Mouse (Mus musculus) hindbrain, embryonic 13.5 days (tissue): ENCODE data around the gene Upk2. TPM values are rescaled to one million over a fixed set of nuclear protein-coding genes. Genes with fewer than 3 reads are reported as not detected.
"Not testable (repeated sequence)": the region's sequence is repeated elsewhere in the genome, so short reads cannot be mapped to it uniquely, and the experiment has no call there.

Experiments
- ATAC-seq: fragments of 200-750 bp; cut with Nextera tagmentation; 2 replicates; pipeline ENCODE4 v1.8.0; 2017; ENCODE audit warnings: moderate TSS enrichment; ENCODE audit not compliant: low FRiP score
- H3K27ac ChIP-seq: fragments of 300-500 bp; sonication (generic); 2 replicates; pipeline ENCODE4 v1.5.1; 2015; ENCODE audit warnings: inconsistent platforms, mild to moderate bottlenecking, moderate library complexity
- H3K27me3 ChIP-seq: fragments of 300-500 bp; sonication (generic); 2 replicates; pipeline ENCODE4 v1.6.1; 2015; ENCODE audit warnings: mild to moderate bottlenecking, inconsistent platforms
- H3K36me3 ChIP-seq: fragments of 300-500 bp; sonication (generic); 2 replicates; pipeline ENCODE4 v1.6.1; 2015; ENCODE audit warnings: mild to moderate bottlenecking, inconsistent platforms
- H3K4me1 ChIP-seq: fragments of 300-500 bp; sonication (generic); replicated peaks from 2 replicates; pipeline ENCODE4 v1.6.1; 2015; ENCODE audit warnings: inconsistent platforms
- H3K4me2 ChIP-seq: fragments of 300-500 bp; sonication (generic); 2 replicates; pipeline ENCODE4 v1.6.1; 2015; ENCODE audit warnings: inconsistent platforms, mild to moderate bottlenecking, moderate library complexity
- H3K4me3 ChIP-seq: fragments of 300-500 bp; sonication (generic); 2 replicates; pipeline ENCODE4 v1.5.1; 2015; ENCODE audit warnings: mild to moderate bottlenecking, inconsistent platforms
- H3K9ac ChIP-seq: fragments of 300-500 bp; sonication (generic); 2 replicates; pipeline ENCODE4 v1.6.1; 2015; ENCODE audit warnings: mild to moderate bottlenecking, inconsistent platforms
- H3K9me3 ChIP-seq: fragments of 300-500 bp; sonication (generic); 2 replicates; pipeline ENCODE4 v1.6.1; 2016; ENCODE audit warnings: inconsistent platforms
- WGBS: fragments of 180-500 bp; shearing (Covaris S2); methylation state at CpG from one replicate; pipeline ENCODE4 v1.1.7; 2015; 5-methylcytosine and 5-hydroxymethylcytosine counted together
- polyA plus RNA-seq: library from polyadenylated mRNA; unstranded; fragments of >200 nt; fragmentation: Nextera tagmentation; extraction: Ambion mirVana; gene quantifications from 2 replicates; pipeline ENCODE4 v1.2.1, GENCODE M21; 2015

Upk2 gene
- polyA plus RNA-seq, 1 experiment from 2014 or later, result not detected

DNA sequence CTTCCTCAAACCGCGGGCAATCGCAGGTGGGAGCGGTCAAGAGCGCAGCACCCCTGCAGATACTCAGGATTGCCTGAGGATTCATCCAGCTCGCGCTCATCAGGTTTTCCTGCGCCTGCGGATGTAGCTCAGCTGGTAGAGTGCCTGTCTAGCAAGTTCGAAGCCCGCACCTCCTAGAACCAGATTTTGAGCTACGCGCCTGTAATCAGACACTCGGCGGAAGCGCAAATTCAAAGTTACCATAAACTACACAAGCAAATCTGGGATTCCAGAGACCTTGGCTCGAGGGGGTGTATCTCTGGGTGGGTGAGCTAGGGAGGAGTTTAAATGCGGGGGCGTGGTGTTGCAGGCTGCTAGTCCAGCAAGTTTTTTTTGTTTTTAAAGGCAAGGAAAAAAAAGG is 13.8 kb downstream of the Upk2 start, which contains the start of gene Foxr1:
Foxr1 (minus strand) TSS at position 176 of the 400 bp plus-strand sequence.
- H3K27me3 ChIP-seq, result no peaks in the 10 kb centered on the region
- no peaks in the 10 kb centered on the region for H3K36me3 ChIP-seq
- H3K9ac ChIP-seq, result no peak within 1 kb of the TSS
- WGBS, result 74% methylated on average over 19 of the region's 19 CpGs
- H3K4me2 ChIP-seq, result no peak within 1 kb of the TSS
- no peak within 1 kb of the TSS for H3K27ac ChIP-seq
- H3K9me3 ChIP-seq, result no peaks in the 10 kb centered on the region
- ATAC-seq, result no peak
- H3K4me1 ChIP-seq, result no peaks in the 10 kb centered on the region
- H3K4me3 ChIP-seq, result no peak within 1 kb of the TSS

DNA sequence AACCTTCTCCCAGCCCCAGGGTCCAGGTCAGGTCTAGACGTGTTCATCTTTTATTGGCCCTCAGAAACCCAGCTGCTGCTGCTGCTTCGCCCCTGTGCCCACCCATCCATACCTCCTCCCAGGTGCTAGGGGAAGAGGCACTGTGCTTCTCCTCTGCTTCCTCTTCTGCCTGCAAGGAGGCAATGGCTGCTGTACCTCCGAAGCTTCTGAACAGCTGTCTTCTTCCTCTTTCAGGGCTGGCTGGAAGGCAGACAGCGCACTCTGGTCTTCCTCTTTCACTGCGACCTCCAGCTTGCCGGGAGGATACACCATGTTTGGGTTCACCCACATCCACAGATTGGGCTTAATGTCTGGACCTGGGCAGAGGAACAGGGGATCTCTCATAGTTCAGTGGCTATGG is 19.0 kb downstream of the Upk2 start:
- no peak overlapping the region for H3K27ac ChIP-seq
- H3K4me1 ChIP-seq, result no peaks in the 10 kb centered on the region; the same call in 1 of the 2 replicates
- no peaks in the 10 kb centered on the region for H3K27me3 ChIP-seq
- no peak for ATAC-seq
- H3K9ac ChIP-seq, result no peak overlapping the region
- no peaks in the 10 kb centered on the region for H3K36me3 ChIP-seq
- 86% methylated on average over 6 of the region's 6 CpGs for WGBS
- H3K9me3 ChIP-seq, result no peaks in the 10 kb centered on the region
- H3K4me3 ChIP-seq, result no peak overlapping the region
- H3K4me2 ChIP-seq, result no peak overlapping the region

DNA sequence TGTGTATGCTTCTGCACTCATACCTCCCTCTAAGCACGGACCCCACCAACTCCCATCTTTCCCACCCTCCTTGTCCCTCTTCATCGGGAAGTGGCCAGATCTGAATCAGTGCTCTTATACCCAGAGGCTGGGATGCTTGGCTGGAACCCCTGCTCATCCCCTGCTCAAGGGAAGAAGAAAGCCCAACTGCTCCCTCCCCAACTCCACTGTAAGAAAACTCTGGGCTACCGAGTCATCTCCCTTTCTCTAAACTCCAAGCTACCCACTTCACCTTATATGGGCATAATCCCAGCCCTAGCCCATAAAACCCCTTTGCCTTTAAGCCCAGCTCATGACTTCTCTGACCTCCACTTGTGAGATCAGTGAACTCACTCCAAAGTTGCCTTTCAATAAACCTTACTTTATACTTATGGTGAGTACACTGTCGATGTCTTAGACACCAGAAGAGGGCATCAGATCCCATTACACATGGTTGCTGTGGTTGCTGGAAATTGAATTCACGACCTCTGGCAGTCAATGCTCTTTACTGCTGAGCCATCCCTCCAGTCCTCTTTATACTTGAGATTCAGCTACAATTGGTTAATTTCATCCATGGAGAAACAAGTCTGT is 22.1 kb downstream of the Upk2 start:
- no peak for ATAC-seq
- H3K9ac ChIP-seq, result no peak overlapping the region
- H3K9me3 ChIP-seq, result no peaks in the 10 kb centered on the region
- no peak overlapping the region for H3K4me3 ChIP-seq
- H3K27me3 ChIP-seq, result no peaks in the 10 kb centered on the region
- no peaks in the 10 kb centered on the region; the same call in 1 of the 2 replicates for H3K4me1 ChIP-seq
- no peak overlapping the region for H3K4me2 ChIP-seq
- WGBS, result 64% methylated on average over 5 of the region's 5 CpGs
- H3K36me3 ChIP-seq, result no peaks in the 10 kb centered on the region
- no peak overlapping the region for H3K27ac ChIP-seq

DNA sequence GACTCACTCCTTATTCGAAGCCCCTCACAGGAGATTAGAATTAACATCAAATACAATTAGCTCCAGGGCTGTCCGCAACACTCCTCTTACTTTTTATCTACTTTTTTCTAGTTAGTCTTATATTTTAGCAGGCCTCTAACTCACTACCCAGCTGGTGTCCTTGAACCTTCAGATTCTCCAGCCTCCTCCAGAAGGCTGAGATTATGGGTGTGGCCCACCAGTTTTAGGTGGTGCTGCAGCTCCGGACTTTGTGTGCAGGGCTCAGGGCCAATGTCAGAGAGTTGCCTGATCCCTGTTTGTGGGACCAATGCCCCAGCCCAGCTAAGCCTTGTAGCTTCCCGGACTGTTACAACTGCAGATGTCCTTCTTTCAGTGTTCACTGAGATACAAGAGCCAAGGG is 31.2 kb downstream of the Upk2 start:
- Histone ChIP-seq H3K36me3 (no peaks in the 10 kb centered on the region), H3K27me3 (no peaks in the 10 kb centered on the region; the same call in 1 of the 2 replicates), H3K27ac (no peak overlapping the region), H3K9ac (no peak overlapping the region), H3K4me3 (no peak overlapping the region), H3K9me3 (no peaks in the 10 kb centered on the region), H3K4me1 (peaks cover 2% of the 10 kb centered on the region; the same call in 1 of the 2 replicates), H3K4me2 (no peak overlapping the region)
- 92% methylated on average over 4 of the region's 4 CpGs for WGBS
- ATAC-seq, result no peak

DNA sequence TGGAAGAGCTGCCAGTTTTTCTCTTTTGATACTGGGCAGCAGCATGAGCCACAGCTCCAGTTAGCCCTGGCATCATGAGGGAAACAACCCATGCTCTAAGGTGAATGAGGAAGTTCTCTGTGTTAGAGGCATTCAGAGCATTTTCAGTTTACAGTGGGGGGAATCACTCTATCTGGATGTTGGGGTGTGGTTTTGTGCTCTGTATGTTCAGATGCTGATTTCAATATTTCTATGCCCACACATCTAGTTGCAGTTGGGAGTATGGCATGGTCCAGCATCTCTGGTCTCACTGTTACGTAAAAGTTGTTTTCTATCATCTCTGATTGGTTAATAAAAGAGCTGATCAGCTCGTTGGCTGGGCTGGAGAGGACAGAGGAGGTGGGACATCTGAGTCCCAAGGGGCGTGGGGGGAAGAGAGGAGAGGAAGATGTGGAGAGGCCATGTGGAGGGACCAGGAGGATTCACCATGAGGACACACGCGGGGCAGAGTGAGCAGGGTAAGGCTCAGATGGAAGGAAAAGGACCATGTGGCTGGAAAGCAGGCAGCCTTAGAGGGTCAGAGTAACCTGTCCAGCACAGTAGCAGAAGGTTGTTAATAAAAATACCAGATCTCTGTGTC is 34.4 kb downstream of the Upk2 start:
- Histone ChIP-seq H3K9ac (no peak overlapping the region), H3K4me3 (no peak overlapping the region), H3K4me1 (peaks cover 18% of the 10 kb centered on the region), H3K4me2 (no peak overlapping the region), H3K27ac (no peak overlapping the region), H3K27me3 (no peaks in the 10 kb centered on the region; the same call in 1 of the 2 replicates), H3K36me3 (0 out of 2 replicates have a peak, but pooled peaks cover 4% of the 10 kb centered on the region), H3K9me3 (no peaks in the 10 kb centered on the region)
- WGBS, result 75% methylated on average over 5 of the region's 5 CpGs
- no peak for ATAC-seq

DNA sequence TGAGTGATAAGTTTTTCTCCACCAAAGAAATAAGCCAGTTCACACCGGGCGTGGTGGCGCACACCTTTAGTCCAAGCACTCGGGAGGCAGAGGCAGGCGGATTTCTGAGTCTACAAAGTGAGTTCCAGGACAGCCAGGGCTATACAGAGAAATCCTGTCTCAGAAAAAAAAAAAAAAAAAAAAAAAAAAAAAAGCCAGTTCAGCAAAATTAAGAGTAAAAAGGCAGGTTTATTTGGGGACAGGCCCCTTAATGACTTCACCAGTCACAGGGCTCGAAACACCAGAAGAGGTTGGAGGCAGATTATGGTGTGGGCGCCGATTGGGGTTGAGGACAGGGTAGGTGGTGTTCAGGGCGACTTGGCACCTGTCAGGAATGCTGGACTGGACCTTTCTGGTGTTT is 35.0 kb downstream of the Upk2 start:
- peaks cover 18% of the 10 kb centered on the region for H3K4me1 ChIP-seq
- not testable (repeated sequence) for H3K4me2 ChIP-seq, H3K27me3 ChIP-seq, H3K9me3 ChIP-seq, H3K4me3 ChIP-seq, H3K9ac ChIP-seq, H3K27ac ChIP-seq, H3K36me3 ChIP-seq, ATAC-seq
- WGBS, result 94% methylated on average over 9 of the region's 9 CpGs

DNA sequence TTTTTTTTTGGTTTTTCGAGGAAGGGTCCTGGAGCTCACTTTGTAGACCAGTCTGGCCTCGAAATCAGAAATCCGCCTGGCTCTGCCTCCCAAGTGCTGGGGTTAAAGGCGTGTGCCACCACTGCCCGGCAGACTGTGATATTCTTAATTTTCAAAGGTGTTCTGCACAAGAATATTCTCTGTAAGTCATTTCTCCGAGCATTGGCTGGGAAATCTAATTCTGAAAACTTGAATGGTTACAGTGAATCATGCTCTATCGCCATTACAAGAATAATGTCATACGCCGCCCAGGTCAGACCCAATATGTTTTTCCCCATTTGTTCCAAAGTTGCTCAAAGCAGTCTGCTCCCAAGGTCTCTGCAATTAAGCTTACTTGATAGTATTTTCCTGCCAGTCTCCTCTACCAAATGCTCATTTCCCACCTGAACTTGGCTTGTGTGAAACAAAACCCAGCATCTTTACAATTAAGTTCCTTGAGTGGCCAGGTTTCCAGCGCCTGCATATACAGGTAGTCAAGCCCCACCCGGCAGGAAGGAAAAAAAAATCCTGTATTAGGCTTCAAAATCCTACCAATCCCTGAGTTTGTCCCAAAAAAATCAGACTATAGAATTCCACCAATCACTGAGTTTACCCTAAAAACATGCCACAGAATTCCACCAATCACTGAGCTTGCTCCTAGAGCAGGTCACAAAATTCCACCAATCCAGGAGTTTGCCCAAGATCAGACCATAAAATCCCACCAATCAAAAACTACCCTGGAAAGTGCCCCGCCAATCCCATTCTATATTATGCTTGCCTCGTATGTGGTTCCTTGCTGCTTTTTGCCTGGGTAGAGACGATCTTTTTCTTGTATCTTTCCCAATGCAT is 36.0 kb downstream of the Upk2 start, which contains the start of gene Ccdc84:
Ccdc84 (minus strand) TSS at position 51 of the 867 bp plus-strand sequence.
- no peak for ATAC-seq
- 78% methylated on average over 14 of the region's 14 CpGs for WGBS

DNA sequence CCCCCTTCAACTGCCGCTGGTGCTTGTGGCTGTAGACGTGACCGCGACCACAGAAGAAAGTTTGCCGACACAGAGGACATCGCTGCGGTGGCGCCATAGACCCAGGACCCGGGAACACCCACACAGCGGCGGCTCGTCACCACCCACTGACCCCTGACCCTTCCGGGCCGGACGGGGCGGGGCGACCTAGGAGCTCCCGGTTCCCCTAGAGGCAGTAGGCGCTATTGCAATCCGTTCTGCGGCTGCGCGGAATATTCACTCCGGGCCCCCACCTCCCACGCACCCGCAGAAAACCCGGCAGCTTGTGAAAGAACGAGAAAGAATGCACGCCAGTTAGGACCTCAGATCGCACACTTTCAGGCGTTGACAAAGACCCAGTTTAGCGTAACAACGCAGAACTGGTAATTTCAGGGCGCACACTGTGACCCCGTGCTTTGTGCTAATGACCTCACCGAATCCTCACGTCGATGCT is 36.8 kb downstream of the Upk2 start:
- Histone ChIP-seq H3K36me3 (peaks cover 17% of the 10 kb centered on the region), H3K4me2 (peak overlapping the region; percentile 90), H3K27ac (peak overlapping the region; percentile 84), H3K4me1 (peaks cover 18% of the 10 kb centered on the region), H3K4me3 (peak overlapping the region; percentile 81), H3K27me3 (no peaks in the 10 kb centered on the region), H3K9me3 (no peaks in the 10 kb centered on the region), H3K9ac (peak overlapping the region; percentile 96)
- peak; percentile 89 for ATAC-seq
- under 1% methylated on average over 38 of the region's 38 CpGs for WGBS

More for the DNA sequence above, 36.0 kb downstream of the Upk2 start, which contains the start of gene Ccdc84:
- H3K27me3 ChIP-seq, result no peaks in the 10 kb centered on the region; the same call in 1 of the 2 replicates
- H3K36me3 ChIP-seq, result peaks cover 10% of the 10 kb centered on the region
- H3K4me1 ChIP-seq, result peaks cover 18% of the 10 kb centered on the region
- H3K4me2 ChIP-seq, result peak within 1 kb of the TSS; percentile 90
- H3K27ac ChIP-seq, result peak within 1 kb of the TSS; percentile 84
- no peaks in the 10 kb centered on the region for H3K9me3 ChIP-seq
- peak within 1 kb of the TSS; percentile 81 for H3K4me3 ChIP-seq
- H3K9ac ChIP-seq, result peak within 1 kb of the TSS; percentile 96

DNA sequence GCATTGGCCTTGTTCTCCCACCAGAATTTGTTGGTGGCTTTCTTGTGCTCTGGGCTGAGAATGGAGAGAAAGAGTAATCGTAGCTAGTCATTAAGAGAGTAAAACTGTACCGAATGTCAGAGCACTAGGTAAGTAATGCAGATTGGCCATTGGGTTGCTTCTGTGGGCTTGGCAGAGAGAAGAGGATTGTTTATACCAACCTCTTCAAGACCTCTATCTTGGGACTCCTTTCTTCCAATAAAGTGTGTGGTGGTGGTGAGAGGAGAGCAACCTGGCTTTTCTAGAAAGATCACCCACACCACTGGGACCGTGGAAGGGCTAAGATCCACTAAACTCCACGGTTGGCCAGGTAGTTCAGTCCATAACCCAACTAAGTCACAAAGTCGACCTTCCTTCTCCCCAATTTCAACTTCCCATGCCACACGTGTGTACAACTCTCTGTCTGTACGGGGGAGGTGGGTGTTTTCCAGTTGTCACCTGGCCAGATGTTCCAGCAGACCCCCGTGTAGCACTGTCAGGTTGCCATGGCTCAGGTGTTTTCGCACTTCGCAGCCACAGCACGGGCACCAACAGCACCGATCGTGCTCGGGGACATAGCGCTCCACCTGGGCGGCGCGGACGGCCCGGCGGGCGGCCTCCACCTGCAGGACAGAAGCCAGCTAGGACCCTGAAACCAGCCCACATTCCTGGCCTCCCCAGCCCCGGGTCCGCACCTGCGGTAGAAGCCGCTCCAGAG is 37.5 kb downstream of the Upk2 start:
- ATAC-seq, result peak; percentile 55; the same call in 1 of the 2 replicates
- peak overlapping the region; percentile 81 for H3K4me3 ChIP-seq
- H3K4me1 ChIP-seq, result peaks cover 18% of the 10 kb centered on the region
- H3K27me3 ChIP-seq, result no peaks in the 10 kb centered on the region
- H3K9me3 ChIP-seq, result no peaks in the 10 kb centered on the region
- WGBS, result 9% methylated on average over 26 of the region's 26 CpGs
- H3K4me2 ChIP-seq, result peak overlapping the region; percentile 90
- peaks cover 23% of the 10 kb centered on the region for H3K36me3 ChIP-seq
- H3K27ac ChIP-seq, result peak overlapping the region; percentile 84
- H3K9ac ChIP-seq, result peak overlapping the region; percentile 96

DNA sequence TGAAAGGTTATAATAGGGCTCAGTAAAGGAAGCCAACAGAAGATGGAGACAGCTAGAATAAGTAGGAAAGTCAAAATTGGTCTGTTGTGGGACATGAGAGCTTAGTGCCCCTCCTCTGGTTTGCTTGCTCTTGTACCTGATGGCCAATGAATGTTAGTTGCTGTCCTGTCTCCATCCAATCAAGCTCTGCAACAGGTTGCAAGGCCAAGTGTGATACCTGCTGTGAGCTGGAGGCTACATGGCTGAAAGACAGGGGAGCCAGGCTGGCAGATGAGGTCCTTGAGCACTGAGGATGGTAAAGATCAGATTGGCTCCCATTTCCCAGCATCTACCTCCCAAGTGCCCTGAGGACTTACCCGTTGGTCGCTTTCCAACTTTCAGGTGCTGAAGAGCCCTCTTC is 42.0 kb downstream of the Upk2 start:
- peaks cover 28% of the 10 kb centered on the region for H3K4me1 ChIP-seq
- no peak overlapping the region for H3K27ac ChIP-seq
- H3K4me2 ChIP-seq, result no peak overlapping the region
- H3K9me3 ChIP-seq, result no peaks in the 10 kb centered on the region
- peaks cover 59% of the 10 kb centered on the region for H3K36me3 ChIP-seq
- ATAC-seq, result no peak
- WGBS, result 90% methylated on average over 2 of the region's 2 CpGs
- H3K9ac ChIP-seq, result no peak overlapping the region
- no peak overlapping the region for H3K4me3 ChIP-seq
- no peaks in the 10 kb centered on the region for H3K27me3 ChIP-seq

DNA sequence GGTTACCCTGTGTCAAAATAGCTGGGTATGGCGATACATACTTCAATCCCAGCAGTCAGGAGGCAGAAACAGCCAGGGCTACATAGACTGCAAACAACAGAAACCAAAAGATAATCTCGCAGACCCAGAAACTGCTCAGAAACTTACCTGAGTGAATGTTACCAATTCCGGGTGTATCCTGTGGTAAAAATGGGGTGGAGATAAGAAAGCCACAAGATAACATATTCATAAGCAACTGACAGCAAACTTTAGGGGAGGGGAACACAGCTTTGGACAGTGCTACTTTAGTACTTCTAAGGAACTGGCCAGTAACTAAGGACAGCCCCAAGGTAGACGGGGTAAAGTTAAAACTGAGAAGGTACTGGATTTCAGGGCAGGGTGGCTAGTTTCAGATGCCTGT is 42.5 kb downstream of the Upk2 start:
- Histone ChIP-seq H3K9me3 (no peaks in the 10 kb centered on the region), H3K36me3 (peaks cover 59% of the 10 kb centered on the region), H3K27me3 (no peaks in the 10 kb centered on the region), H3K27ac (no peak overlapping the region), H3K4me2 (no peak overlapping the region), H3K9ac (no peak overlapping the region), H3K4me3 (no peak overlapping the region), H3K4me1 (peaks cover 25% of the 10 kb centered on the region)
- ATAC-seq, result no peak
- 89% methylated on average over 4 of the region's 4 CpGs for WGBS
